Mouse (Mus musculus) layer of hippocampus, adult 9-10 months (tissue): ENCODE measurements around the gene Fam83e.

ENCODE experiments used
- DNase-seq: peaks from one replicate; pipeline ENCODE4 v3.0.0; 2022; ENCODE audit warnings: low spot score

The Fam83e gene

GRCm38 (mm10) chr7:45720413-45721233 lies at the start of gene Fam83e:
Gene Fam83e, plus strand, starts transcription at chr7:45721212.
- DNase-seq: no peak

DNA sequence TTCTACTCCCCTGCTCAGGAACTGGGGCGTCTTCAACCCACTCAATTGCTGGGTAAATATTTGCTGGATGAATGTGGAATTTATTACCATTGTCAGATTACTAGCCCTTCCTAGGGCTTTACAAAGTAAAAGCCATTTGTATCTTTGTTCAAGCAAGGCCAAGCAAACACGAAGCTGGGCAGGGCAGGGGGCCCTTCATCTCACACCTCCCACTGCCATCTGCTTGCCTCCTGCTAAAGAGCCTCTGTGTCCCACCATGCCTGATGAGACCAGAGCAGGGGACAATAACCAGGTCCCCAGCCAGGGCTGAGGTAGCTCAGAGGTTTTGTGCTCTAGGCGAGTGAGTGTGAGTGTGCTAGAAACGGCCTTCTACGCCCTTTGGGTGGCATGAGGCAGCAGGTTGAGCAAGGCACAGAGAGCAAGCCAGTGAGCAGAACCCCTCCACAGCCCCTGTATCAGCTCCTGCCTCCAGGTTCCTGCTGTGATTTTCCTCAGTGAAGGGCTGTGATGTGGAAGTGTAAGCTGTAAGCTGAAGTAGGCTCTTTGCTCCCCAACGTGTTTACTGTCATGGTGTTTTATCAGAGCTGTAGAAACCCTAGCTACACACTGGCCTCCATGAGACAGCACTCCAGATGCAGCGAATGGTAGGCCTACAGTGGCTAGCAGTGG lies 43.3 kb upstream of the Fam83e start:
- DNase-seq: no peak

DNA sequence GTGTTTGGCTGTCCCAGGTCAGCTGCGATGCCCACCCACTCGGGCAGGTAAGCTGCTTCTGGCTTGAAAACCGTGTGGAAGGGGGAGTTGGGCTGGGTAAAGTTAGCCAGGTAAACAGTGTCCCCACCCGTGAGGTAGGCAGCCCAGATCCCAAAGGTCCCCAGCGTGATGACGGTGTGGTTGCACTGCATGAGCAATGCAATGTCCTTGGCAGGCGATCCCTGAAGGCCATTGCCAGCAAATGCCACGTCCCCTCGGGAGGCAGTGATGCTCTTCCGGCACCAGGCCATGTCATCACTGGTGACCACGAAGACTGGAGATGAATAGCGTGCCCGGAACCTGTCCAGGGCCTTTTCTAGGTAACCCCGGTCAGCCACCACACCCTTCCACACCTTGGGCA lies 42.5 kb upstream of the Fam83e start:
- no peak for DNase-seq

DNA sequence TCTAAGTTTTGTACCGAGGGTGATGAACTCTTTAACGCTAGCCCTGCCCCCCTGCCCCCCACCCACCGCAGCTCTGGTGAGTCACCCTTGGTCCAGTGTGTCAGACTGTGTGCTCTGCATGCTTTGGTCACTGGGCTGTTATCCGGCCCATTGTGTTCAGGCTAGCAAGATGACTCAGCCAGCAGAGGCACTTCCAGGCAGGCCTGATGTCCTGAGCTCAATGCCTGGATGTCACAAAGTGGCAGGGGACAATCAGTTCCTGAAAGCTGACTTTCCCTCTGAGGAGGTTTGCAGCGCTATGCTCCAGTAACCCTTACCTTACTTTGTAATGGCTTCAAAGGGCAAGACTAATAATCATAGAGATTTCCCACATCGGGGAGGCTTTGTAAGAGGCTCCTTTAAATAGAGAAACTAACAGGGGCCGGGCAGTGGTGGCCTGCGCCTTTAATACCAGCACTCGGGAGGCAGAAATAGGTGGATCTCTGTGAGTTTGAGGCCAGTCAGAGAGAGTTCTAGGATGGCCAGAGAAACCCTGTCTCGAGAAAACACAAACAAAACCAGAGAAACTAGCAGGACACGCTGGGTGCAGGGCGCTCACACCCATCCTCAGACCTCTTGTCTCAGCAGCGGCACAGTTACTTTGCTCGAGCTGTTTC lies 40.9 kb upstream of the Fam83e start:
- no peak for DNase-seq

DNA sequence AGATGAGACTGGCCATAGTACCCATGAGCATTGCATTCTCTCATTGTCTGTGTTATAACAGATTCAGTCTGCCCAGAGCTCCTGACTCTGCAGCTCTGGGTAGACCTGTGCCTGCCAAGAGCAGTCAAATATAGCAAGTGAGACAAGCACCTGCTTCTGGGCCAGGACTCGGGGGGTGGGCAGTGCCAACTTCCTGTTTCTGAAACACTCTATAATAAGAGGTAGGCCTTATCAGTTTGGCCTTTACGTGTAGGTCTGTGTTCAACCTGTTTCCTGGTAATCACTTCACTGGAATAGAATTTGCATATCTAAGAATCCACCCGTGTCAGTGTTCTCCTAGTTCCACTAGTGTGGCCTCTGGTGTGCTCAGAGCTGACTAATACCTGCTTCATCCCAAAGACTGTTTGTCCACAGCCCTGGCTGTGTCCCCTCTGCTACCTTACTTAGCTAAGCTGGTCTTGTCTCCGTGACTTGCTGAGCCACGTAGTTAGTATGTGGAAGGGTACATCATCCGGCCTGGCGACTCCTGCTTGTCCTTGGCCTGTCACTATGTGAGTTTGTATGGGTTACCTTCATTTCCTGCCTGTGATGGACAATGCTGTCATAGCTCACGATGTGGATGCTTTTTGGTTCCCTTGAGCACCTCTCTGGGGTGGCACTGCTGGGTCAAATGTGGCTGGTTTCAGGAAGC lies 39.8 kb upstream of the Fam83e start:
- DNase-seq: no peak

DNA sequence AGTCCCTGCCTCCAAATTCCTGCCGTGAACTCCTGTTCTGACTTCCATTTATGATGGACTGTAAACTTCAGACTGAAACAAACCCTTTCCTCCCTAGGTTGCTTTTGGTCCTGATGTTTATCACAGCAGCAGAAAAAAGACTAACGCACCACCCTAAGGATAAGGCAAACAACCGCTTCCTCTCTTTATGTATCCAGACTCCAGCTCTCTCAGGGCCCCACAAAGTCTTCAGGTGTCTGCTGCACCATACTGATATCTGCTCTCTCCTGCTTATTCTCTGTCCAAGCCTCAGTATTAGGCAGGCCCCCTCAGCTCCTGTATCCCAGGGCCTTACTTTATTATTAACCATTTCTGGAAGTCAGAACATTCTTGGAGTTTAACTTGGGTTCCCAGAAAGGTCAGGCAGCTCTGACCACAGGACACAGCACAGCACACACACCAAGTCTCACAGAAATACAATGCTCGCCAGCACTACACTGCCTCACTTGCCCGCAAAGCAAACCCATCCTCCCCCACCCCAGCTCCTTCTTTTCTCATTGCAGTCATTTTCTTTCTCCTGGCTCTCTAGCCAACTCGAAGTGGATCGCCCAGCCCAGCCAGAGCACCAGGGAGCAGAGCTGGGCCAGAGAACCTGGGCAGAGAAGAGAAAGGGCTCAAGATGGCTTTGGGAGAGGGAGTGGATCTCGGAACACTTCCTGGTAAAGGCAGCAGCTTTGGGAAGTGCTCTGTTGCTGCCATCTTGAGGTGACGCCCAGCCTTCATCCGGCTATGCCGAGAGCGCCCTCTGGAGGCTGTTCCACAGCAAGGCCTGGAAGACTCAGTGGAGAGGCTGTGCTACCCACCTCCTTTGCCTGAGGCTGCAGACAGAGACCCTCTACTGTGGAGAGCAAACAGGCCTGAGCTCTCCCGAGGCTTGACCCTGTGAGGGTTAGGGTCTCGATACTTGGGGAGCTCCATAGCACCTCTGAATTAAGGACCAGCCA lies 38.6 kb upstream of the Fam83e start:
- peak; percentile 78 for DNase-seq

DNA sequence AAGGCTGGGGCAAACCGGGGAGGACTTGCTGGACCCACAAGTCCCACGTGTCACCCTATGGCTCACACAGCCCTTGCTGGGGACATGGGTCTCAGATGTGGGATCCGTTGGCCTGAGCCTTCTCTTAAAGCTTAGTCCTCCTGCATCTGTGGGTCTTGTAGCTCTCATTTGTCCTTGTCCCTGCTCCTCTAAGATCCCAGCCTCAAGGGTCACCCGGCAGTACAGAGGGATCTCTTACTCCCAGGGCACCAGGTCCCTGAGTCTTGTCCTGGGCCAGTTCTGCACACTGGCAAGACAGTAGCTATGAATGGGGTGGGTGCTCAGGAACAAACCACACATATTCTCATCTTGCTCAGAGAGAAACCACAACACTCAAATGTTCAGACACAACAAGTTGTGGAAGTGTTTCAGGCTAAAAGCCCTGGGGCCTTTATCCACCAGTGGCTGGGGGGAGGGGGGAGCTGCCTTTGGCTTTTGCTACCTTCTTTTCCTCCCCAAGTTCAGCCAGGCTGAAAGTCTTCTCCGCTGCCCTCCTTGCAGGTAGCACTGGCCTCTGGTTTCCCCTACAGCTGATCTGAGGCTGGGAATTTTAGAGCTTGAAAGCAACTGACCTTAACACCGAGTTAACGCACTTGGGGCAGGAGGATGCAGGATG lies 37.5 kb upstream of the Fam83e start, which contains the start of gene Ntn5:
Gene Ntn5, plus strand, starts transcription at position 627 of the 655 bp plus-strand sequence.
- no peak for DNase-seq

DNA sequence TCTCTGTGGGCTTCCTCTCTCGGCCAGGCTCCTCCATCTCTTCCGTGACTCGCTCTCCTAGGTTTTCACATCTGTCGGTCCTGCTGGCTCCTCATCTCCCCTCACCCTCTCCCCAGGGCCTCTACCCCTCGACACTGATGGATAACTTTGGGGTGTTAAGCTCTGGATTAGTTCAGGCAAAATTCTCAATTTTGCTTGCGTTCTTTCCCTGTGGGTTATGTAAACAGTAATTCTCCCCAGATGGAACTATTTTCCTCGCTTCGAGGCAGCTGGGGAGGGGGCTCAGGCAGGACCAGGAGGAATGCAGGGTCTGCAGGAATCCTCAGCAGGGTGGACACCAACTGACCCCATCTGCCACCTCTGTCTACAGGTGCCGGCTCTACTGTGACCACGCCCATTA lies 35.2 kb upstream of the Fam83e start:
- no peak for DNase-seq

- DNase-seq: no peak
Measured at GRCm38 (mm10) chr7:45686841-45687240, 34.2 kb upstream of the Fam83e start.

GRCm38 (mm10) chr7:45689099-45689498 lies 31.9 kb upstream of the Fam83e start:
- no peak for DNase-seq

DNA sequence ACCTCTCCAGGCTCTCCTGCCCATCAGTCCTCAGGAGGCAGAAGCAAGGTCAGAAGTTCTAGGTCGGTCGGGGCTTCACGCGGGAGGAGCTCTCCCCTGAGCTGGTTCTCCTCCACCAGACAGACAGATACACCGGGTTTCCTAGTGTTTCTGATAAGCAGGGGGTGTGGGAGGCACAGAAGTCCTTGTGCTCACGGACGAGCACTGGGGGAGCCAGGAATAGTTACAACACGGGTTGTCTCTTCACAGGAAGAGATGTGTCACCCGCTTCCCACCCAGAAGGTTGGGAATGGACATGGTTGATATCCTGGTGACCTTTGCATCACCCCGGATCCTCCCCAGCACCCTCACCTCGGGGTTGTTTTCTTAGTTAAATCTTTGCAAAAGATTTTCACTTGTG lies 31.2 kb upstream of the Fam83e start:
- no peak for DNase-seq

DNA sequence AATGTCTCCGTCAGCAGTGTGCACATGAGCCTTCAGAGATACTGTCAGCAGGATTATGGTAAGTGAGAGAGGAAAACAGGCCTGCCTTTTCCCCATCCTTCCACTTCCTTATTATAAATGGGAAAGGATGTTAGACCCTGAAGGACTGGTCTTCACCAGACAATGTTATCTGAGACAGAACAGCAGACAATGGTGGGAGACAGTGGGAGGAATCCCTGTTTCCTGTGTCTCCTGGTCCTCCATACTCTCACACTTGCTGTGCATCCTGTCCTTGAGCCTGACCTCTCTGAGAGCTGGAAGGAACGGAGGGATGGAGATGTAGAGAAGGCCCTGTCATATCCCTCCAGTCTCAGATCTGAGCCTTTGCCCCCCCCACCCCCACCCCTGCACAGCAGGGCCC lies 28.6 kb upstream of the Fam83e start:
- no peak for DNase-seq

DNA sequence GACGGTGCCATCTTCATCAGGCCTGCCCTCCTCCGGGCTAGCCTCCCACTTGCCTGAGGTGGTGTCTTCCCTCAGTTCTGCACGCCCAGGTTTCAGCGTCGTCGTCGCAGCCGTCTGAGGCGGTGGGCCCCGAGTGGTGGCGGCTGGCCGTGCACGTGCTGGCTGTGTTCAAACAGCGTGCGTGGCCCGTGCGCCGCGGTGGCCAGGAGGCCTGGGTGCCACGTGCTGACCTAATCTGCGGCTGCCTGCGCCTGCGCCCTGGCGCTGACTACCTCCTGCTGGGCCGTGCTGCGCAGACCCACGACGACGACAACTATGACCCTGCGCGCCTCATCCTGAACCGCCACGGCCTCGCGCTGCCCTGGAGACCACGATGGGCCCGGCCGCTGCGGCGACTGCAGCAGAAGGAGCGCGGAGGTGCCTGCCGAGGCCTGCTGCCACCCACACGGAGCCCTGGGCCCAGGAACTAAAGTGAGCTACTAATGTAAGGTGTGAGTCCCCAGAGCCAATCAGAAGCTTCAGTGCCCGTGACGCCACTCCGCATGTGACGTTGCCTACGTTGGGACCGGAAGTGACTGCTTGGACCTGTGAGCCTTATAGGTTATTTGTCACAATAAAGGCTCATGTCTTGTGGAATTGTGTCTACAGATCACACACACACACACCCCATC lies 27.0 kb upstream of the Fam83e start, which contains the start of gene Sec1:
Gene Sec1, minus strand, starts transcription at position 482 of the 671 bp plus-strand sequence.
- no peak for DNase-seq

GRCm38 (mm10) chr7:45695098-45695497 lies 25.9 kb upstream of the Fam83e start:
- DNase-seq: no peak

- no peak for DNase-seq
Measured at GRCm38 (mm10) chr7:45697894-45698293, 23.1 kb upstream of the Fam83e start.

DNA sequence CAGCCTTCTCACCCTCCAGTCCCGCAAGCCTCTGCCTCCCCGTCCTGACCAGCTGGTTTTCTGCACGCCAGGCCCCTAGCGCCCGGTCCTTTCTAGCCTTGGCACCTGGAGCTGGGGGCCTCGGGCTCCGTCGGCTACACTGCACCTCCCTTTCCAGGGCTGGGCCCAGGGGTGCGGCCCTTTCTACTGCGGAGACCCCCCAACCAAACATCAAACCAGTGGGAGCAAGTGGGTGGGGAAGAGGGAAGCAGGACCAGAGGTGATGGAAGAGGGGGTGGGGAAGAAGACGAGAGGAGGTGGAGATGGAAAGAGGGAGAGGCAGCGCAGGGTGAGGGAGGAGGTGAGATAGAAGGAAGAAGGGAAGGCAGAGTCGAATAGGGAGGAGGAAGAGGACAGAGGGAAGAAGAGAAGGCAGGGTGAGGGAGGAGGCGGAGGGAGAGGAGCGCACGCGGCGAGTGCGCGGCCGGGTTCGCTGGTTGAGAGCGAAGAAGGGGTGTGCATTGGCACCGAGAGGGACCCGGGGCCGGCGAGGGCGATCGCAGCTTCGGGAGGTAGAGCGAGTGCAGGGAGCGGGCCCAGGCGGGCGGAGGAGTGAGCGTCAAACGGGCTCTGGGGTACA lies 21.4 kb upstream of the Fam83e start, which contains the start of gene Car11:
Gene Car11, plus strand, starts transcription at position 321 of the 619 bp plus-strand sequence.
- no peak for DNase-seq

- DNase-seq: no peak
Measured at GRCm38 (mm10) chr7:45700301-45701015, 20.6 kb upstream of the Fam83e start.

- DNase-seq: no peak
Measured at GRCm38 (mm10) chr7:45701072-45701471, 19.9 kb upstream of the Fam83e start.

GRCm38 (mm10) chr7:45701607-45702006 lies 19.4 kb upstream of the Fam83e start:
- no peak for DNase-seq
